Mouse (Mus musculus) midbrain, embryonic 11.5 days (tissue): Measurements from ENCODE around the gene Trpc1. TPM values are rescaled to one million over a fixed set of nuclear protein-coding genes. Genes with fewer than 3 reads are reported as not detected.

Experiments
- ATAC-seq: fragments of 200-750 bp; cut with Nextera tagmentation; 2 replicates; pipeline ENCODE4 v1.8.0; 2017; ENCODE audit warnings: moderate TSS enrichment, moderate library complexity; ENCODE audit not compliant: low FRiP score
- DNase-seq: peaks from one replicate; pipeline ENCODE4 v3.0.0; 2015; ENCODE audit warnings: low spot score; ENCODE audit errors: missing footprints
- H3K27ac ChIP-seq: fragments of 300-500 bp; sonication (generic); 2 replicates; pipeline ENCODE4 v1.5.1; 2014; ENCODE audit warnings: low read depth, low read length
- H3K27me3 ChIP-seq: fragments of 300-500 bp; sonication (generic); 2 replicates; pipeline ENCODE4 v1.6.1; 2014; ENCODE audit warnings: mild to moderate bottlenecking, low read length, moderate library complexity, mixed read lengths; ENCODE audit not compliant: control insufficient read depth, insufficient read depth
- H3K36me3 ChIP-seq: fragments of 300-500 bp; sonication (generic); 2 replicates; pipeline ENCODE4 v1.6.1; 2014; ENCODE audit warnings: mild to moderate bottlenecking, low read length, moderate library complexity, mixed read lengths; ENCODE audit not compliant: control insufficient read depth, insufficient read depth
- H3K4me1 ChIP-seq: fragments of 300-500 bp; sonication (generic); 2 replicates; pipeline ENCODE4 v1.6.1; 2014; ENCODE audit warnings: low read length; ENCODE audit not compliant: control insufficient read depth, insufficient read depth
- H3K4me2 ChIP-seq: fragments of 300-500 bp; sonication (generic); 2 replicates; pipeline ENCODE4 v1.6.1; 2014; ENCODE audit warnings: mild to moderate bottlenecking, moderate library complexity
- H3K4me3 ChIP-seq: fragments of 300-500 bp; sonication (generic); 2 replicates; pipeline ENCODE4 v1.5.1; 2014; ENCODE audit warnings: low read depth, low read length
- H3K9ac ChIP-seq: fragments of 300-500 bp; sonication (generic); 2 replicates; pipeline ENCODE4 v1.6.1; 2014; ENCODE audit warnings: low read length
- H3K9me3 ChIP-seq: fragments of 300-500 bp; sonication (generic); 2 replicates; pipeline ENCODE4 v1.6.1; 2016; ENCODE audit warnings: low read length; ENCODE audit not compliant: control insufficient read depth
- WGBS: fragments of 180-500 bp; shearing (Covaris S2); extraction: QIAGEN DNeasy Blood & Tissue Kit; methylation state at CpG from one replicate; pipeline ENCODE4 v1.1.7; 2014; 5-methylcytosine and 5-hydroxymethylcytosine counted together
- polyA plus RNA-seq: library from polyadenylated mRNA; unstranded; fragments of >200 nt; fragmentation: Nextera tagmentation; extraction: Ambion mirVana; gene quantifications from 2 replicates; pipeline ENCODE4 v1.2.1, GENCODE M21; 2014

The Trpc1 gene
- polyA plus RNA-seq, result 2.8 and 3.1 TPM in 2 replicates

DNA sequence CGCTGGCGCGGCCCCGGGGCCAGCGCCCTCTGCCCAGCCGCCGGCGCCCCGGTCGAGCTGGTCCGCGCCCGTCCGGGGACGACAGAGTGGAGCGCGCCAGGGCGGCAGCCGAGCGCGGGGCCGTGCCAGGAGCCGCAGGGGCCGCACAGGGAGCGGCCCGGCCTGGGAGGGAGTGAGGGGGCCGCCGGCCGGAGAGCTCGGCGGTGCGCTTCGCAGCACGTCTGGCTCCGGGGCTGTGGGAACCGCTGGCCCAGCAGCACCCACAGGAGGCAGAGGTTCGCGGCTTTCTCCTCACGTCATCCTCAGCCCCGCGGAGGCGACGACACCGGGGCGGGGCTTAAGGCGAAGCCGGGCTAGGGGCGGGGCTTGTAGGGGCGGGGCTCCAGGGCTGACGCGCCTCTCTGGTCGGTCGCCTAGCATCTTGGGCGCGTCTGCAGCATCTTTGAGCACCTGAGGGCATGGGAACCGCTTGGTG is at the start of gene Trpc1:
Trpc1 (minus strand) TSS at position 339 of the 475 bp plus-strand sequence.
- Histone ChIP-seq H3K4me1 (peaks cover 5% of the 10 kb centered on the region), H3K36me3 (no peaks in the 10 kb centered on the region), H3K9ac (peak within 1 kb of the TSS; percentile 82), H3K4me3 (peak within 1 kb of the TSS; percentile 84), H3K27ac (no peak within 1 kb of the TSS; the same call in 1 of the 2 replicates), H3K9me3 (no peaks in the 10 kb centered on the region), H3K4me2 (peak within 1 kb of the TSS; percentile 88), H3K27me3 (peaks cover 4% of the 10 kb centered on the region; the same call in 1 of the 2 replicates)
- DNase-seq, result peak; percentile 98
- ATAC-seq, result peak; percentile 99
- WGBS, result under 1% methylated on average over 54 of the region's 56 CpGs

DNA sequence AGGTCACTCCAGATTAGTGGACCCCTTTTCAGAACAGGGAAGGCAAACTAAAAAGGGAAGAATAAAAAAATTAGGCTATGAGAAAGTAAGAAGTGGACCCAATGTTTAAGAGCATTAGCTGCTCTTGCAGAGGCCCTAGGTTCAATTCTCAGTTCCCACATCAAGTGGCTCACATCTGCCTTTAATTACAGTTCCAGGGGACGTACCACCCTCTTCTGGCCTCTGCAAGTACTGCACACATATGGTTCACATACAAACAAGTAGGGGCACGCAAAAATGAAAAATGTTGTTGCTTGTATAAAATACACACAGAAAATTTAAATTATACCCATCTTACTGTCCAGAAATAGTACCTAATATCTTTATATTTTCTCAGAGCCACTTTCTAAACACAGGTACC is 46.1 kb upstream of the Trpc1 start:
- Histone ChIP-seq H3K9me3 (no peaks in the 10 kb centered on the region), H3K36me3 (no peaks in the 10 kb centered on the region), H3K4me1 (no peaks in the 10 kb centered on the region), H3K4me3 (no peak overlapping the region), H3K4me2 (no peak overlapping the region), H3K9ac (no peak overlapping the region), H3K27ac (no peak overlapping the region), H3K27me3 (no peaks in the 10 kb centered on the region; the same call in 1 of the 2 replicates)
- WGBS, result 79% methylated on average over 2 of the region's 2 CpGs
- DNase-seq, result no peak
- ATAC-seq, result no peak

- H3K36me3 ChIP-seq, result no peaks in the 10 kb centered on the region
- H3K4me2 ChIP-seq, result no peak overlapping the region
- H3K27me3 ChIP-seq, result no peaks in the 10 kb centered on the region; the same call in 1 of the 2 replicates
- ATAC-seq (0 out of 2 replicates have a peak, but pooled peaks have one; percentile 2), DNase-seq (no peak)
- WGBS, result 33% methylated on average over 5 of the region's 5 CpGs
- no peaks in the 10 kb centered on the region for H3K9me3 ChIP-seq
- H3K9ac ChIP-seq, result no peak overlapping the region
- no peaks in the 10 kb centered on the region for H3K4me1 ChIP-seq
- no peak overlapping the region for H3K4me3 ChIP-seq
- H3K27ac ChIP-seq, result no peak overlapping the region
Observed at GRCm38 (mm10) chr9:95795844-95796243, 45.7 kb upstream of the Trpc1 start.

DNA sequence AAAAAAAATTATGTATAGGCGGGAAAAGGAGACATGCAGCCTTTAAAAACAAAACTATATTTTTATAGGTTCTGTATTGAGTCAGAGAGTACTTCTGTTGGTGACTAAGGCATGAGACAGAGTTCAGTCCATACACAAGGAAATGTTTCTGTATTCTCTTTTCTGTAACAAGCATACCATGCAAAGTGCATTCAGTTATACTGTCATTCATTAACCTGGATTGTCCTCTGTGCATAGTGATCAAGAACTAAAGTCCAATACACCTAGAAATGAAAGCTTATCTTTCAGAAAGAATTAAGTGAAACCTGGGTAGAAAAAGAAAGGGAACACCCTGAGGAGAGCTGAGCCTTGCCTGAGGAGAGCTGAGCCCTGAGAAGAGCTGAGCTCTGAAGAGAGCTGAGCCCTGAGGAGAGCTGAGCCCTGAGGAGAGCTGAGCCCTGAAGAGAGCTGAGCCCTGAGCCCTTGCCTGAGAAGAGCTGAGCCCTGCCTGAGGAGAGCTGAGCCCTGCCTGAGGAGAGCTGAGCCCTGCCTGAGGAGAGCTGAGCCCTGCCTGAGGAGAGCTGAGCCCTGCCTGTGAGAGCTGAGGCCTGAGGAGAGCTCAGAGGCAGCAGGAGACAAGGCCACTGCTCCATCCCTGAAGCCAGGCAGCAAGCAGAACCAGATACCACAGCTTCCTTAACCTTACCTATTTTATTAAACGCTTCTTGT is 45.1 kb upstream of the Trpc1 start:
- Histone ChIP-seq H3K27me3 (no peaks in the 10 kb centered on the region; the same call in 1 of the 2 replicates), H3K4me2 (no peak overlapping the region), H3K4me1 (no peaks in the 10 kb centered on the region), H3K9me3 (no peaks in the 10 kb centered on the region), H3K36me3 (no peaks in the 10 kb centered on the region), H3K27ac (no peak overlapping the region), H3K9ac (no peak overlapping the region), H3K4me3 (no peak overlapping the region)
- ATAC-seq, result no peak
- no peak for DNase-seq
- 76% methylated on average over 2 of the region's 2 CpGs for WGBS

DNA sequence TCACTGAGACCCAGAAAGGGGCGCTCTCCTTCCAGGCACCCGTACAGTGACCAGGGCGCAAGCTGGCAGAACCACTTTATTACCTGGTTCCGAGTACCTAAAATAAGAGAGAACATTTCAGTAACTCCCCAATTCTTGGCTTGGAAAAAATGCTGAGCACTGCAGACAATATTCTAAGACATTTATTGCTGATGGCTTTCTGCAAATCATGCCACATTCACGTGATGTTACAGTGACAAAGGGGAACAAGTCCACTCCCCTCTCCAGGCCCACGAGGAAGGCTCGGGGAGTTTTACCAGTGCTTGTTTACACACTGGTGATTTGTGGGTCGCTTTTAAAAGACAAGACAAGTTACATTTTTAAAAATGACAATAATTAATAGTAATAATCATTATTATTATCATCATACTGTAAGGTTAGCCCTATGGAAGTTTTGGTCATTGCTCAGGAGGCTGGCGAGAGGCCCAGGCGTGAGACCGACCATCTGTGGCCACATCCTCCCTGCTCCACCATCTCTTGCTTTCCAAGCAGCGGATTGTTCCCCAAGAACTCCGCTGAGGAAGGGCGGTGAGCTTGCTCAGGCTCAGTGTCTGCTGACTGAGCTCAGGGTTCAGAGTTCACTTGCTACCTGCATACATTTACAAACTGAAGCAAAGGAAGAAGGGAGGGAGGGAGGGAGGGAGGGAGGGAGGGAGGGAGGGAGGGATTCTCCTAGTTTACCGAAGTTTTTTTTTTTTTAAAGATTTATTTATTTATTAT is 44.0 kb upstream of the Trpc1 start:
- Histone ChIP-seq H3K36me3 (no peaks in the 10 kb centered on the region), H3K27me3 (no peaks in the 10 kb centered on the region; the same call in 1 of the 2 replicates), H3K4me2 (no peak overlapping the region), H3K4me1 (no peaks in the 10 kb centered on the region), H3K9me3 (no peaks in the 10 kb centered on the region), H3K9ac (no peak overlapping the region), H3K4me3 (no peak overlapping the region), H3K27ac (no peak overlapping the region)
- 89% methylated on average over 15 of the region's 15 CpGs for WGBS
- ATAC-seq (no peak), DNase-seq (no peak)

GRCm38 (mm10) chr9:95784888-95785511 is 34.8 kb upstream of the Trpc1 start:
- no peak for ATAC-seq
- H3K9ac ChIP-seq, result no peak overlapping the region
- no peak overlapping the region for H3K27ac ChIP-seq
- H3K27me3 ChIP-seq, result no peaks in the 10 kb centered on the region
- H3K36me3 ChIP-seq, result no peaks in the 10 kb centered on the region
- H3K4me3 ChIP-seq, result no peak overlapping the region
- WGBS, result 86% methylated on average over 16 of the region's 16 CpGs
- H3K4me2 ChIP-seq, result no peak overlapping the region
- DNase-seq, result no peak
- H3K9me3 ChIP-seq, result no peaks in the 10 kb centered on the region
- no peaks in the 10 kb centered on the region for H3K4me1 ChIP-seq

DNA sequence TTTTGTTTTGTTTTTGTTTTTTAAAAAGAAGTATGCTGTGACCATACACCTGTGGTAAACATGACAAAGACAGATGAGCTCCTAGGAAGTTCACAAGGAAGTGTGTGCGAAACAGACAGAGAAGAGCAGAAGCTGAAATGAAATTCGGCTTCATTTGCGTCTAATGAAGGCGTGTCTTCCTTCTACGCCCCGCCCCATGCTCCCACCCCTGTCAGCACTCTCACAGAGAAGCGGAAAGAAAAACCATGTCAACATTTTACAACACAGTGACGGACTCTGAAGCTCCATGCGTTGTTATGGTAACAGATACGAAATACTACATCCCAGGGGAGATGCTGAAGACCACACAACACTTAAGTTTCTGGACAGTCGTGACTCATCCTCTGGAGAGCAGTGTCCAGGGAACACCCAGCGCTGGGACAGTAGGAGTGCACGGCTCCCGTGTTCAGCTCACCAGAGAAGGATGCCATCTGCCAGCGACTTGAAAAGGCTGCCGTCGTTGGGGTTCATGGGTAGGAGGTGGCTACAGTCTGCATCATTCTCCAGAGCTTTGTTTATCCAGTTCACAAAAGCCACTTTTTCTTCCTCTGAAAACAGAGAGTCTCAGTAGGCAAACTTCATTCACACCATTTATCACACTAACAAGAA is 33.6 kb upstream of the Trpc1 start:
- WGBS, result 84% methylated on average over 17 of the region's 17 CpGs
- no peaks in the 10 kb centered on the region for H3K27me3 ChIP-seq
- no peak overlapping the region for H3K4me2 ChIP-seq
- H3K9ac ChIP-seq, result no peak overlapping the region
- ATAC-seq, result no peak
- H3K36me3 ChIP-seq, result no peaks in the 10 kb centered on the region
- H3K27ac ChIP-seq, result no peak overlapping the region
- H3K4me3 ChIP-seq, result no peak overlapping the region
- no peaks in the 10 kb centered on the region for H3K9me3 ChIP-seq
- H3K4me1 ChIP-seq, result no peaks in the 10 kb centered on the region
- DNase-seq, result no peak

DNA sequence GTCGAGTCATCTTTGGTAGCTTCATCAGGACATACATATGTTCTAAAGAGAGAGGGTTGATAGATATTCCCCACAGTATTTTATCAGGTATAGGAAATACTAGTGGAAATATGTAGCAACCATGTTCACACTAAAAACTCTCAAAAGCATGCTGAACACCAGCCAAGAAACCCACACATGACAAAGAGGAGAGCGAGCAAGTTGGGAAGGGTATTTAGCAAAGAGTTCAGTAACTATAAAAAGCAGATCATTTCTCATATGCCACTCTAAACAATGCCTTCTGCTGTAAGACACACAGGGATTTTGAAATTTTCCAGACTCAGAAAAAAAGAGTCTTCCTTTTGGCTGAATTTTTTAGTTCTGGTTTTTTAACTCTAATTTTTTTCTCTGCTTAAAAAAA is 21.5 kb upstream of the Trpc1 start:
- Histone ChIP-seq H3K4me3 (no peak overlapping the region), H3K9ac (no peak overlapping the region), H3K4me2 (no peak overlapping the region), H3K27me3 (no peaks in the 10 kb centered on the region), H3K4me1 (no peaks in the 10 kb centered on the region), H3K27ac (no peak overlapping the region), H3K36me3 (no peaks in the 10 kb centered on the region), H3K9me3 (no peaks in the 10 kb centered on the region)
- ATAC-seq (no peak), DNase-seq (no peak)
- WGBS, result 85% methylated on average over 2 of the region's 2 CpGs
